ENCODE assay signal across 24 mouse cellular contexts in genomic region chr17:6128039-6128438, GRCm38 (mm10). TPM values are rescaled to one million over a fixed set of nuclear protein-coding genes. Genes with fewer than 3 reads are reported as not detected.
DNase-seq lines count a peak whose midpoint lies in the region; ATAC-seq and TF ChIP-seq lines count a peak whose summit lies in the region.
"Had no signal": no experiment of that assay in that cellular context is flagged by ENCODE, and none has a peak within 500 bp of the region (broad histone marks: within the 10 kb centered on the region; RNA-seq: fewer than 3 reads in every experiment).

No protein-coding gene starts in this region.

- peak overlapping the region; percentile 13 for H3K27ac ChIP-seq in heart, embryonic 12.5 days (ENCODE audit: poor library complexity, severe bottlenecking)
- peak overlapping the region; percentile 97 for H3K27ac ChIP-seq in ES-Bruce4 (ENCODE audit: insufficient read depth, low read length)
- H3K27ac ChIP-seq in stomach, postnatal 0 days (replicated peaks) = no peak overlapping the region
- H3K27ac ChIP-seq: embryonic facial prominence, embryonic 12.5 days; forebrain, embryonic 15.5 days; hindbrain, embryonic 12.5 days; layer of hippocampus, adult 2 months; liver, embryonic 14.5 days; lung, embryonic 15.5 days; midbrain, embryonic 13.5 days; neural tube, embryonic 13.5 days had no signal

- no peak overlapping the region for H3ac ChIP-seq in myocyte (ENCODE audit: control insufficient read depth, insufficient read length)

- no peak for DNase-seq in heart, adult 9 months (ENCODE audit: low spot score in 2 of 2)
- DNase-seq in Patski (ENCODE audit: low read depth, low spot score) = no peak
- no peak for DNase-seq in stomach, postnatal 0 days (ENCODE audit: low spot score)
- DNase-seq in left cerebral cortex, postnatal 14 days (ENCODE audit: low spot score in 2 of 2) = no peak
- DNase-seq: adrenal gland, postnatal 14 days; cerebellum, adult 11-12 months; gastrocnemius, postnatal 36 days; kidney, adult 8-10 months; kidney, postnatal 14 days; layer of hippocampus, postnatal 36 days; thymus, postnatal 4 days had no signal

- no peak overlapping the region for H3K4me2 ChIP-seq in heart, embryonic 12.5 days
- peak overlapping the region; percentile 19 for H3K4me2 ChIP-seq in myocyte (ENCODE audit: low read depth)
- H3K4me2 ChIP-seq in stomach, postnatal 0 days (replicated peaks; ENCODE audit: low read depth) = no peak overlapping the region
- H3K4me2 ChIP-seq: embryonic facial prominence, embryonic 12.5 days; forebrain, embryonic 15.5 days; hindbrain, embryonic 12.5 days; lung, embryonic 15.5 days; midbrain, embryonic 13.5 days; neural tube, embryonic 13.5 days had no signal

- CTCF ChIA-PET in Patski (lab: Charles Lee) = interaction anchor here (0.6 kb wide), 1 partner anchor 150 kb away, joined by 3 read pairs; no protein-coding TSS in a partner anchor

- 15% methylated on average over 3 of the region's 3 CpGs for WGBS in heart, embryonic 12.5 days
- 34% methylated on average over 3 of the region's 3 CpGs for WGBS in stomach, postnatal 0 days

- peaks cover 22% of the 10 kb centered on the region for H3K36me3 ChIP-seq in heart, embryonic 12.5 days
- H3K36me3 ChIP-seq in ES-Bruce4 (ENCODE audit: control insufficient read depth, insufficient read depth, low read length, poor library complexity, severe bottlenecking) (no peaks in the 10 kb centered on the region), myocyte (ENCODE audit: control insufficient read depth, insufficient read depth) (peaks cover 18% of the 10 kb centered on the region)
- peaks cover 7% of the 10 kb centered on the region; the same call in 1 of the 2 replicates for H3K36me3 ChIP-seq in stomach, postnatal 0 days (ENCODE audit: control insufficient read depth, insufficient read depth, low read length)

- no peak for TF ChIP-seq CTCF in ES-Bruce4 (IDR thresholded peaks at IDR 0.05; ENCODE audit: low read depth, low read length)
- TF ChIP-seq CTCF in Patski (IDR thresholded peaks at IDR 0.05) = no peak
- TF ChIP-seq CTCF in stomach, postnatal 0 days (IDR thresholded peaks at IDR 0.05; ENCODE audit: low read depth) = no peak

- H3K27me3 ChIP-seq in heart, embryonic 12.5 days (replicated peaks) = no peaks in the 10 kb centered on the region
- H3K27me3 ChIP-seq in ES-Bruce4 (ENCODE audit: control insufficient read depth, insufficient read depth, low read length, poor library complexity, severe bottlenecking) (no peaks in the 10 kb centered on the region), Patski (no peaks in the 10 kb centered on the region), myocyte (ENCODE audit: control insufficient read depth, insufficient read depth, insufficient read length) (no peaks in the 10 kb centered on the region)
- H3K27me3 ChIP-seq in stomach, postnatal 0 days (ENCODE audit: control insufficient read depth, insufficient read depth, low read length) = no peaks in the 10 kb centered on the region
- H3K27me3 ChIP-seq: embryonic facial prominence, embryonic 12.5 days; forebrain, embryonic 15.5 days; hindbrain, embryonic 12.5 days; lung, embryonic 15.5 days; midbrain, embryonic 13.5 days; neural tube, embryonic 13.5 days had no signal

- in situ Hi-C loops in Patski (cut with MboI; ENCODE audit: low pct_unique_long_range_greater_than_20kb) = no loop called here

- no peaks in the 10 kb centered on the region for H3K9me3 ChIP-seq in heart, embryonic 12.5 days (replicated peaks)
- H3K9me3 ChIP-seq in ES-Bruce4 (replicated peaks; ENCODE audit: control insufficient read depth, insufficient read depth, low read length, poor library complexity, severe bottlenecking) = no peaks in the 10 kb centered on the region
- no peaks in the 10 kb centered on the region for H3K9me3 ChIP-seq in stomach, postnatal 0 days (ENCODE audit: control insufficient read depth, low read length)
- H3K9me3 ChIP-seq: embryonic facial prominence, embryonic 12.5 days; forebrain, embryonic 15.5 days; hindbrain, embryonic 12.5 days; lung, embryonic 15.5 days; midbrain, embryonic 13.5 days; neural tube, embryonic 13.5 days had no signal

- TF ChIP-seq POLR2A in ES-Bruce4 (IDR thresholded peaks at IDR 0.05; ENCODE audit: insufficient read depth, low read length) (no peak), myocyte (IDR thresholded peaks at IDR 0.05; ENCODE audit: insufficient read length, low read depth) (no peak)

- POLR2A ChIA-PET in Patski (lab: Charles Lee) = interaction anchor here (0.7 kb wide), 1 partner anchor 17 kb away, joined by 3 read pairs; no protein-coding TSS in a partner anchor

- no peak for ATAC-seq in heart, embryonic 12.5 days (ENCODE audit: insufficient number of reproducible peaks, low FRiP score)
- ATAC-seq in Patski = peak; percentile 67
- ATAC-seq in stomach, postnatal 0 days (ENCODE audit: low FRiP score, low TSS enrichment) = no peak
- ATAC-seq: activated CD4-positive, CD25-positive, alpha-beta regulatory T cell, adult 4 months; forebrain, embryonic 15.5 days; inflammation-experienced regulatory T-cells, adult 6 months; midbrain, embryonic 13.5 days had no signal

- H3K79me2 ChIP-seq in myocyte (ENCODE audit: control insufficient read depth, insufficient read depth) = peaks cover 82% of the 10 kb centered on the region

- no peak overlapping the region for H3K4me3 ChIP-seq in heart, embryonic 12.5 days
- no peak overlapping the region for H3K4me3 ChIP-seq in ES-Bruce4 (ENCODE audit: low read depth, low read length)
- no peak overlapping the region for H3K4me3 ChIP-seq in myocyte
- no peak overlapping the region for H3K4me3 ChIP-seq in stomach, postnatal 0 days (ENCODE audit: low read depth, low read length)
- H3K4me3 ChIP-seq: embryonic facial prominence, embryonic 12.5 days; forebrain, embryonic 15.5 days; hindbrain, embryonic 12.5 days; layer of hippocampus, adult 2 months; lung, embryonic 15.5 days; midbrain, embryonic 13.5 days; neural tube, embryonic 13.5 days had no signal

- intact Hi-C loops in left cerebral cortex, postnatal 14 days (cut with DNase I) = no loop called here

- peaks cover 21% of the 10 kb centered on the region for H3K4me1 ChIP-seq in heart, embryonic 12.5 days (replicated peaks)
- H3K4me1 ChIP-seq in ES-Bruce4 (ENCODE audit: control insufficient read depth, insufficient read depth, low read length) = no peaks in the 10 kb centered on the region
- no peaks in the 10 kb centered on the region for H3K4me1 ChIP-seq in stomach, postnatal 0 days (replicated peaks; ENCODE audit: control insufficient read depth, insufficient read depth)
- H3K4me1 ChIP-seq: embryonic facial prominence, embryonic 12.5 days; lung, embryonic 15.5 days; midbrain, embryonic 13.5 days; neural tube, embryonic 13.5 days had no signal

- H3K9ac ChIP-seq in heart, embryonic 12.5 days = no peak overlapping the region
- H3K9ac ChIP-seq in ES-Bruce4 (ENCODE audit: low read depth, poor library complexity, severe bottlenecking) = no peak overlapping the region
- no peak overlapping the region for H3K9ac ChIP-seq in stomach, postnatal 0 days (ENCODE audit: low read length)
- H3K9ac ChIP-seq: embryonic facial prominence, embryonic 12.5 days; forebrain, embryonic 15.5 days; hindbrain, embryonic 12.5 days; liver, embryonic 14.5 days; lung, embryonic 15.5 days; midbrain, embryonic 13.5 days; neural tube, embryonic 13.5 days had no signal

- TF ChIP-seq EP300 in ES-Bruce4 (IDR thresholded peaks at IDR 0.05; ENCODE audit: insufficient read depth, low read depth, low read length) = 0 out of 2 replicates have a peak, but pooled peaks have one; percentile 51
- no peak for TF ChIP-seq EP300 in stomach, postnatal 0 days (optimal IDR thresholded peaks at IDR 0.05)

TF ChIP-seq in myocyte, 11 proteins besides CTCF, POLR2A, EP300 and RAD21:
- TF ChIP-seq MYOG (IDR thresholded peaks at IDR 0.05; ENCODE audit: control insufficient read depth in 1 of 3, insufficient read depth in 1 of 3, insufficient read length in 2 of 3, low read depth in 2 of 3) (no peak), TCF12 (IDR thresholded peaks at IDR 0.05; ENCODE audit: insufficient read depth, poor library complexity, severe bottlenecking) (no peak), SRF (IDR thresholded peaks at IDR 0.05; ENCODE audit: control insufficient read depth, insufficient read length, low read depth) (no peak), USF1 (IDR thresholded peaks at IDR 0.05; ENCODE audit: low read depth) (no peak), MYOD1 (IDR thresholded peaks at IDR 0.05; ENCODE audit: control insufficient read depth in 1 of 3, insufficient read length in 2 of 3, low read depth in 2 of 3) (no peak), REST (IDR thresholded peaks at IDR 0.05; ENCODE audit: insufficient read depth, insufficient read length) (no peak), CEBPB (IDR thresholded peaks at IDR 0.05; ENCODE audit: insufficient read depth, poor library complexity, severe bottlenecking) (no peak), TCF3 (IDR thresholded peaks at IDR 0.05; ENCODE audit: insufficient read length, low read depth) (no peak), E2F4 (IDR thresholded peaks at IDR 0.05; ENCODE audit: insufficient read depth) (no peak)

RNA-seq across cellular contexts. Expression of gene Tulp4, which starts 21.8 kb away (rescaled TPM):
- polyA plus RNA-seq in heart, embryonic 12.5 days (2016; fragmentation: Nextera tagmentation; extraction: Ambion mirVana) = 48.9 and 59.4 TPM in 2 replicates
- 59.4 and 61.8 TPM in 2 replicates for polyA plus RNA-seq in ES-Bruce4 (2011; ENCODE audit: insufficient read depth, insufficient read length, low read depth, missing spikeins)
- polyA plus RNA-seq in Patski (2021) = 70.8 TPM
- 56.4 TPM for polyA plus RNA-seq in myocyte (2012; fragmentation: generic; extraction: Trizol)
- polyA plus RNA-seq in stomach, postnatal 0 days (2015; fragmentation: Nextera tagmentation; extraction: Ambion mirVana) = 33.6 and 39.3 TPM in 2 replicates
- 100 to 1,000 TPM; 236 to 261 TPM for total RNA-seq in left cerebral cortex, postnatal 14 days (2021)

RNA-seq across cellular contexts. Expression of gene Gtf2h5, which starts 48.5 kb away (rescaled TPM):
- 142 and 147 TPM in 2 replicates for polyA plus RNA-seq in heart, embryonic 12.5 days (2016; fragmentation: Nextera tagmentation; extraction: Ambion mirVana)
- polyA plus RNA-seq in ES-Bruce4 (2011; ENCODE audit: insufficient read depth, insufficient read length, low read depth, missing spikeins) = 69.7 and 71.4 TPM in 2 replicates
- polyA plus RNA-seq in Patski (2021) = 84.7 TPM
- polyA plus RNA-seq in myocyte (2012; fragmentation: generic; extraction: Trizol) = 72.8 TPM
- 128 and 141 TPM in 2 replicates for polyA plus RNA-seq in stomach, postnatal 0 days (2015; fragmentation: Nextera tagmentation; extraction: Ambion mirVana)
- total RNA-seq in left cerebral cortex, postnatal 14 days (2021) = 100 to 1,000 TPM; 140 to 152 TPM

RNA-seq across cellular contexts. Expression of gene Serac1, which starts 48.5 kb away (rescaled TPM):
- 5.1 and 5.7 TPM in 2 replicates for polyA plus RNA-seq in heart, embryonic 12.5 days (2016; fragmentation: Nextera tagmentation; extraction: Ambion mirVana)
- polyA plus RNA-seq in ES-Bruce4 (2011; ENCODE audit: insufficient read depth, insufficient read length, low read depth, missing spikeins) = 22.6 and 25.8 TPM in 2 replicates
- polyA plus RNA-seq in Patski (2021) = 7.0 TPM
- 3.5 TPM for polyA plus RNA-seq in myocyte (2012; fragmentation: generic; extraction: Trizol)
- 1.4 and 1.5 TPM in 2 replicates for polyA plus RNA-seq in stomach, postnatal 0 days (2015; fragmentation: Nextera tagmentation; extraction: Ambion mirVana)
- 10 to 100 TPM; 15.5 to 16.3 TPM for total RNA-seq in left cerebral cortex, postnatal 14 days (2021)
